Mouse (Mus musculus) hindbrain, embryonic 15.5 days (tissue): ENCODE data around the gene Acvr1b. TPM values are rescaled to one million over a fixed set of nuclear protein-coding genes. Genes with fewer than 3 reads are reported as not detected.
A peak's percentile ranks its signal among the peaks of the same experiment; 100 is the strongest.

Source experiments
- ATAC-seq: fragments of 200-750 bp; cut with Nextera tagmentation; 2 replicates; pipeline ENCODE4 v1.8.0; 2017; ENCODE audit warnings: low read depth, moderate number of reproducible peaks, moderate TSS enrichment; ENCODE audit not compliant: low FRiP score
- H3K27ac ChIP-seq: fragments of 300-500 bp; sonication (generic); replicated peaks from 2 replicates; pipeline ENCODE4 v1.5.1; 2015; ENCODE audit warnings: mild to moderate bottlenecking, inconsistent platforms
- H3K27me3 ChIP-seq: fragments of 300-500 bp; sonication (generic); 2 replicates; pipeline ENCODE4 v1.6.1; 2015; ENCODE audit warnings: control low read depth, inconsistent platforms
- H3K36me3 ChIP-seq: fragments of 300-500 bp; sonication (generic); 2 replicates; pipeline ENCODE4 v1.6.1; 2015; ENCODE audit warnings: control low read depth, inconsistent platforms
- H3K4me1 ChIP-seq: fragments of 300-500 bp; sonication (generic); replicated peaks from 2 replicates; pipeline ENCODE4 v1.6.1; 2015; ENCODE audit warnings: control low read depth, inconsistent platforms
- H3K4me2 ChIP-seq: fragments of 300-500 bp; sonication (generic); 2 replicates; pipeline ENCODE4 v1.6.1; 2015; ENCODE audit warnings: moderate library complexity, mild to moderate bottlenecking, inconsistent platforms
- H3K4me3 ChIP-seq: fragments of 300-500 bp; sonication (generic); 2 replicates; pipeline ENCODE4 v1.5.1; 2015; ENCODE audit warnings: mild to moderate bottlenecking, inconsistent platforms
- H3K9ac ChIP-seq: fragments of 300-500 bp; sonication (generic); 2 replicates; pipeline ENCODE4 v1.6.1; 2015; ENCODE audit warnings: inconsistent platforms
- H3K9me3 ChIP-seq: fragments of 300-500 bp; sonication (generic); 2 replicates; pipeline ENCODE4 v1.6.1; 2016; ENCODE audit warnings: control low read depth, inconsistent platforms
- WGBS: fragments of 180-500 bp; shearing (Covaris S2); methylation state at CpG from one replicate; pipeline ENCODE4 v1.1.7; 2015; 5-methylcytosine and 5-hydroxymethylcytosine counted together
- polyA plus RNA-seq: library from polyadenylated mRNA; unstranded; fragments of >200 nt; fragmentation: Nextera tagmentation; extraction: Ambion mirVana; gene quantifications from 2 replicates; pipeline ENCODE4 v1.2.1, GENCODE M21; 2015

The Acvr1b gene
- polyA plus RNA-seq, 1 experiment from 2014 or later = 24.1 TPM

DNA sequence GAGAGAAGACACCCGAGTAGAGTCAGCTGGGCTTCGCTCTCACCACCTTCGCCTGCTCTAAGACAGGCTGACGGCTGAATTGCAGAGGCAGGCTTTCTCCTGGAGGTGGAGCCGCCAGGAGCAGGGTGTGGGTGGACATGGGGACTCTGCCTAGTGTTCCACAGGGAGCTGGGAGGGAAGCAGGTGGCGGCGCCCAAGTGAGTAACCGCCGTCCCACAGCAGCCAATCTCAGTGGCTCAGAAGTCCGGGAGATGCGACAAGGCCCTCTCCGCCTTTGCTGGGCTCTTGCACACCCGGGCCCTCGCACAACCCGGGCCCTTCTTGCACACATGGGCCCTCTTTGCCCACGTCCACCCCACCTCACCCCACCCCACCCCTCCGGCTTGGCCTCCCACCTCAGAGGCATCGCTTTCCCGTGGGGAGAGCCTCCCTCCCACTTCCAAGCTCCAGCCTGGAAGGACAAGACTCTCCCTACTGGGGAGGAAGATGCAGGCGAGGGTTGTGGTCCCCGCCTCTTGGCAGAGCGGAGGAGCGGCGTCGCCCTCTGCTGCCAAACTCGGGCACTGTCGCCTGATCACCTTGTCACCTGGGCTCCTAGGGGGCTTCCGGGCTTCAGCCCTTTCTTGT is 65.1 kb downstream of the Acvr1b start:
- 9% methylated on average over 28 of the region's 28 CpGs for WGBS
- H3K27me3 ChIP-seq = no peaks in the 10 kb centered on the region
- peak overlapping the region; percentile 65 for H3K4me2 ChIP-seq
- peaks cover 23% of the 10 kb centered on the region for H3K4me1 ChIP-seq
- ATAC-seq = peak; percentile 47
- H3K36me3 ChIP-seq = no peaks in the 10 kb centered on the region
- H3K9me3 ChIP-seq = no peaks in the 10 kb centered on the region
- H3K9ac ChIP-seq = no peak overlapping the region; the same call in 1 of the 2 replicates
- no peak overlapping the region for H3K27ac ChIP-seq
- H3K4me3 ChIP-seq = peak overlapping the region; percentile 27

DNA sequence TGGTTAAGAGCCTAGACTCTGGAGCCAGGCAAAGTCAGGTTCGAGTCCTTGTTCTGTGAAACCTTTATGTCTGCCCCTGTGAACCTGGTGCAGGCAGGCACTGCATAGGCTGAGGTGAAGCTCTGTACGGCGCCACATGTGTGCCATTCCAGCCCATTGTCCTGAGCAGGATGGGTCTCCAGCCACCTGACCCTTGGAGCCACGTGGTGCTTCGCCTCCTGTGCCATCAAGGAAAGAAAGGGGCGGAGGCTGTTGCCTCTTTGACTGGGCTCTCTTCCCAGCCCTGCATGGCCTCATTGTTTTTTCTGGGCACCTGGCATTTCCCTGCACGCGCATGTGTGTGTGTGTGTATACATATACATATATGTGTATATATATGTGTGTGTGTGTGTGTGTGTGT is 66.0 kb downstream of the Acvr1b start:
- WGBS = 60% methylated on average over 8 of the region's 8 CpGs
- Histone ChIP-seq H3K27ac (no peak overlapping the region), H3K4me1 (peaks cover 23% of the 10 kb centered on the region), H3K27me3 (no peaks in the 10 kb centered on the region), H3K36me3 (no peaks in the 10 kb centered on the region), H3K4me3 (no peak overlapping the region), H3K9ac (no peak overlapping the region), H3K9me3 (no peaks in the 10 kb centered on the region), H3K4me2 (no peak overlapping the region)
- ATAC-seq = no peak

DNA sequence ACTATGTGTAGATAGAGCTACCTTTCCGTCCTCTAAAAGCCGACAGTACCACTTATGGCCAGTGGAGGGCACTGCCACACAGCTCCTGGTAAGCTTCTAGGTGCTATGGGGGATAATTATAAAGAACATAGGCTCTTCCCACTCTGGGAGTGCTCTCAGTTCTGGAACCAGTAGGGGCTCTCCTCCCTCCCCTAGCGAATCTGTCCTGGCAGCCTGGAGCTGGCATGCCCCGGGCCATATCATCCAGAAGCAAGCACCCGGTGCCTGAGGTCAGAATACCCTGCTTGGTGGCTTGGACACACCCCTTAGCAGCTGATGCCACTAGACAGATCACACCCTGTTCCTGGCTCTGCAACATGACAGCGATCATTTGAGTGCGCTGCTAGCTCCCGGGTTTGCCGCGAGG is 66.9 kb downstream of the Acvr1b start:
- H3K4me3 ChIP-seq = peak overlapping the region; percentile 10; the same call in 1 of the 2 replicates

DNA sequence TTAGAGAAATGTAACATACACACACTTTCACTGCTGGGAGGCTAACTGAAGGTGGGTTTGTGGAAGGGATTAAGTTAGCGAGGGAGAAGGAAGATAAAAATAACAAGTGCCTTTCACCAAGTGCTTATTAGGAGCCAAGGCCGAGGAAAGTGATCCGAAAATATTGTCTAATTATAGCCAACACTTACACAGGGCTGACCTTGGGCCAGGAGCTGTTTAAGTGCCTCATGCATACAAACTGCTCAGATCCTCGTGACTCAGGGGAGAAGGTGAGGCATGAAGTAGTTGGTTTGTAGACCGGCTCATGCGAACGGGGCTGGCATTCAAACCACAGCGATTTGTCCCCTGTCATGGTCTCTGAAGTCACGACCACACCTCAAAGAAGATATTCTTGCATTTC is 67.4 kb downstream of the Acvr1b start:
- no peaks in the 10 kb centered on the region for H3K9me3 ChIP-seq
- no peak for ATAC-seq
- H3K4me1 ChIP-seq = peaks cover 22% of the 10 kb centered on the region
- peak overlapping the region; percentile 50 for H3K4me2 ChIP-seq
- no peaks in the 10 kb centered on the region for H3K36me3 ChIP-seq
- no peaks in the 10 kb centered on the region for H3K27me3 ChIP-seq
- H3K27ac ChIP-seq = no peak overlapping the region
- H3K9ac ChIP-seq = peak overlapping the region; percentile 20; the same call in 1 of the 2 replicates
- H3K4me3 ChIP-seq = 0 out of 2 replicates have a peak overlapping the region, but pooled peaks have one; percentile 10
- WGBS = 74% methylated on average over 9 of the region's 9 CpGs

More for the DNA sequence above, 66.9 kb downstream of the Acvr1b start:
- WGBS = 14% methylated on average over 10 of the region's 10 CpGs
- peak; percentile 68 for ATAC-seq
- Histone ChIP-seq H3K4me1 (peaks cover 20% of the 10 kb centered on the region), H3K9ac (peak overlapping the region; percentile 20; the same call in 1 of the 2 replicates), H3K27me3 (no peaks in the 10 kb centered on the region), H3K4me2 (peak overlapping the region; percentile 50), H3K9me3 (no peaks in the 10 kb centered on the region), H3K36me3 (no peaks in the 10 kb centered on the region), H3K27ac (no peak overlapping the region)

DNA sequence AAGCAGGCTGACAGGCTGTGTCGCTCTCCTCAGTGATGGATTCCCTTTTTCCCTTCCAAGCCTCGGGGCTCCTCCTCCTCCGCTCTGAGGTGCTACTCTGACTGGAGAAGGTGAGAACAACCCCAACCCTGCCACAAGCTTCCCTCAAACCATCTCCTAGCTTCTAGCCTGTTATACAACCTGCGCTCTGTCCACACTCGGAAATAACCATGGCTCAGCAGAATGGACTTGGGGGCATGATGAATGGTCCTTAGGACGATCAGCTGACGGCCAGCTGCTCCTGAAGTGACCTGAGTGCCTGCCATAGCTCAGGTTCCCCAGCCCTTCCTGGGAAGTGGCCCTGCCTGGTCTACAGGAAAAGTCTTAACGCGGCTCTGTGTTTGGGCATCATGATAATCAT is 68.0 kb downstream of the Acvr1b start:
- Histone ChIP-seq H3K4me2 (no peak overlapping the region), H3K9me3 (no peaks in the 10 kb centered on the region), H3K36me3 (no peaks in the 10 kb centered on the region), H3K4me3 (no peak overlapping the region), H3K4me1 (peaks cover 25% of the 10 kb centered on the region), H3K27me3 (no peaks in the 10 kb centered on the region), H3K27ac (no peak overlapping the region), H3K9ac (no peak overlapping the region)
- 73% methylated on average over 9 of the region's 9 CpGs for WGBS
- no peak for ATAC-seq

DNA sequence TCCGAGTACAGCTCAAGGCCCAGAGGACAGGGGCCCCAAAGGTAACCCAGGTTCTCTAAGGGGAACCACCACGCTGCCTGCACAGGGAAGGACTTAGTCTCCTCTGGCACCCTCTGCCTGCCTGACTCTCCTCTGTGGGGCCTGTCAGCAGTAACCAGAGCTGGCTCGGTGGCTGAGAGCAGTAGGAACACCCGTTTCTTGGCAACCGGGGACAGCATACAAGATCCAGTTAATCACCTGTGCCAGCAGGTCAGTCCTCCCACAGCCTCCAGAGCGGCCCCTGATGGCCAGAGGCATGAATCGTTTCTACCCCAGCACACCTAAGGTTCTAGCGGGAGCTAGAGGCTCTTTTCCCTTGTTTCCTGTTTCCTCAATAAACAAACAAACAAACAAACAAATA is 68.8 kb downstream of the Acvr1b start:
- H3K4me1 ChIP-seq = peaks cover 31% of the 10 kb centered on the region
- H3K36me3 ChIP-seq = no peaks in the 10 kb centered on the region
- WGBS = 27% methylated on average over 8 of the region's 8 CpGs
- H3K9me3 ChIP-seq = no peaks in the 10 kb centered on the region
- no peak overlapping the region for H3K9ac ChIP-seq
- no peak overlapping the region for H3K4me3 ChIP-seq
- no peaks in the 10 kb centered on the region for H3K27me3 ChIP-seq
- H3K27ac ChIP-seq = no peak overlapping the region
- no peak overlapping the region for H3K4me2 ChIP-seq
- no peak for ATAC-seq

DNA sequence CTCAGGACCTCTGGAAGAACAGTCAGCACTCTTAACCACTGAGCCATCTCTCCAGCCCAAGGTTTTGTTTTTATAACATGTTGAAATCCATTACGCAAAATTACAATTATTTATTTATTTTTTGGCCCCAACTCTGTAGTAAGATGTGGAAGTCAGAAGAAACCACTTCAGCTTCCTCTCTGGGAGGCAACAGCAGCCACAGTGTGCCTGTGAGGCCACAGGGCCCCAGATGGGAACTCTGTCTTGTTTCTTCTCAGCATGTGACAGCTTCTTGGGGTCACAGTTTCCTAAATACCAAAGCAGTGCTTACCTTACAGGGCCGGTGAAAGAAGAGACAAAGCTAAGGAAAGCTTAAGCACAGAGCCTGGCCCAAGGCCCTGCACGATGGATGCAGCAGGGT is 70.1 kb downstream of the Acvr1b start:
- Histone ChIP-seq H3K4me1 (peaks cover 25% of the 10 kb centered on the region), H3K9me3 (no peaks in the 10 kb centered on the region), H3K27me3 (no peaks in the 10 kb centered on the region), H3K36me3 (no peaks in the 10 kb centered on the region), H3K9ac (no peak overlapping the region), H3K27ac (no peak overlapping the region), H3K4me2 (no peak overlapping the region), H3K4me3 (no peak overlapping the region)
- WGBS = 65% methylated on average over 3 of the region's 3 CpGs
- ATAC-seq = no peak

DNA sequence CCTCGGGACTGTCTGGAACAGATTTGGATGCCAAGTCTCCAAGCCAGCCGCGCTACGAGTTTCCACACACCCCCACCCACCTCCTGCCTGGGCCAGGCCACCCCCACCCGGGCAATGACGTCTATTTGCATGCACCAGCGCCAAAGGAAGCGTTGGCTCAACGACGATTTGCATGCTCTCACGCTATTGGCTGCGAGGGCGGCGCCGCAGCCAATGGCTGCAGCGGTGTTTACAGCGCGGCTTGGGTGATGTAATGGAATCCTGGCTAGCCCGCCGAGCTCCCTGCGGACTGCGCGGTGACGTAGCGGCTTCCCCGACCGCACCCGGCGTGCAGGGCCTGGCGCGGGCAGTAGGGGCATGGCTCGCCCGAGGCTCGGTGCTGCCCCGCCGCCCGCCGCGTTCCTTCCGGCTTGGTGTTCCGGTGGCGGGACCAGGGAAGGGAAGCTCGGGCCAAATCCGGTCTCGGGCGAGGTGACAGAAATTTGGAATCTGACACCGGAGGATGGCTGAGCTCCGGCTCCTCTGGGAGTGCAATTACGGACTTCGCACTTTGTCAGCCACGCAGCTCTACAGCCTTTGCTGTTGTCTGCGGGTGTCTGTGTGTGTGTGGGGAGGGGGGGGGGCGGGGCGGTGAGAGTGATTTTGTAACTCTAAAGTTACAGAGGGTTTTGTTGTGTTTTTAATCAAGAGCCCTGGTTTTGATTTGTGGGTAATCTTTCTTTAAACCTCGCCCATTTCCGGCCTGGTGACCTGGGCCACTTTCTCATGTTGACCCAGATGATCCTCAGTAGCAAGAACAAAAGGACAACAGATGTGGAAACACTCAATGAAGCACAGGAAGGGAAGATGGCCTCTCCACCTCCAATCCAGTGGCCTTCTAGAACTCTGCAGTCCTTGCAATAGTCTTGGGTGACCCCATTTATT is 72.6 kb downstream of the Acvr1b start:
- H3K9ac ChIP-seq = peak overlapping the region; percentile 64
- H3K9me3 ChIP-seq = no peaks in the 10 kb centered on the region
- peak overlapping the region; percentile 85 for H3K27ac ChIP-seq
- H3K4me3 ChIP-seq = peak overlapping the region; percentile 53
- H3K4me2 ChIP-seq = peak overlapping the region; percentile 80
- H3K27me3 ChIP-seq = no peaks in the 10 kb centered on the region
- WGBS = 1% methylated on average over 54 of the region's 56 CpGs
- peaks cover 15% of the 10 kb centered on the region for H3K4me1 ChIP-seq
- no peaks in the 10 kb centered on the region for H3K36me3 ChIP-seq
- ATAC-seq = peak; percentile 99

DNA sequence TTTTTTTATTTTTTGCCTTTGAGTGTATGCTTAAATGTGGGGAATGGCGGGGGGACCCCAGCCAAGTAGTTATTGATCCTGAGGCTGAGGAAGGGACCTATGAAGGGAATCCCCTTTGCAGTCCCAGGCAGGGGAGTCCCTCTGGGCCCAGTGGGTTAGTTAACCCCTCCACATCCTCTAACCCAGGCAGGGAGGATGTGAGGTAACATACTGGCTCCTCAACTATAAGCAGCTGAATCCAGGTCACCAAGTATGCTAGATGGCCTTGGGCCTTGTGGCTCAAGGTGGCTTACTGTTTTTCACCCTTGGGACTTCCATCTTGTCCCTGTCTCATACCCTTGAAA is 73.3 kb downstream of the Acvr1b start:
- WGBS = 93% methylated on average over 1 of the region's 1 CpGs
- no peak for ATAC-seq
- Histone ChIP-seq H3K27ac (0 out of 2 replicates have a peak overlapping the region, but pooled peaks have one; percentile 85), H3K4me1 (peaks cover 15% of the 10 kb centered on the region), H3K27me3 (no peaks in the 10 kb centered on the region), H3K4me2 (peak overlapping the region; percentile 80), H3K4me3 (peak overlapping the region; percentile 53), H3K9me3 (no peaks in the 10 kb centered on the region), H3K9ac (peak overlapping the region; percentile 64; the same call in 1 of the 2 replicates), H3K36me3 (no peaks in the 10 kb centered on the region)

DNA sequence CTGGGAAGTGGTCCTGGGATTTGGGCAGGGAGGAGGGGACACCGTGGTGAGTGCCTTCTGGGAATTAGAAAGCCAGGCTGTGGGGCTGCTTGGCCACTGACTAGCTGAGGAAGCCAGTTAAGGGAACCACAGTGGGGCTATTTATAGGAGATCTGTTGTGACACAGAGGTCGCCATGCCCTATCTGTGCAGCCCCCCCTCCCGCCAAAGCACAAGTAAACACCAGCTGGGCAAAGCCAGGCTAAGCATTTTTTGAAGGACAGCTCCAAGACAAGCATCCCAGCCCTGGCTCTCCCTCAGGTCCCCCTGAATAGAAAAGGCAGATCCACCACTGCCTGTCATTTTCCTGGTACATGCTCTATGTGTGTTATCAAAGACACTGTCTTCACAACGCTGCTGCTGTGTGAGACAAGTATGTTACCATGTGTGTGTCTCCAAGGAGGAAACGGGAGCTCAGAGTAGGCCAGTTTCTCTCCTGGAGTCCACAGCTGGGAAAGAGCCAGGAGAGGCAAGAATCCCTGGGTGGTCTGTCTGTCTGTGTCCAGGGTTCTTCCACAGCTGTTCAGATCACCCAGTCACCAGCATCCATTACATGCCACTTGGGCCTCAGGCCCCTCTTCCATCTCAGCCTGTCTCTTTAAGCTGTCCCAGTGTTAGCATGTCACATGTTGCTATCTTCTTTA is 74.3 kb downstream of the Acvr1b start:
- peaks cover 15% of the 10 kb centered on the region for H3K4me1 ChIP-seq
- no peaks in the 10 kb centered on the region for H3K36me3 ChIP-seq
- H3K4me2 ChIP-seq = no peak overlapping the region
- 61% methylated on average over 5 of the region's 5 CpGs for WGBS
- no peak overlapping the region for H3K27ac ChIP-seq
- H3K9ac ChIP-seq = no peak overlapping the region
- no peak overlapping the region for H3K4me3 ChIP-seq
- no peak for ATAC-seq
- no peaks in the 10 kb centered on the region for H3K27me3 ChIP-seq
- no peaks in the 10 kb centered on the region for H3K9me3 ChIP-seq

DNA sequence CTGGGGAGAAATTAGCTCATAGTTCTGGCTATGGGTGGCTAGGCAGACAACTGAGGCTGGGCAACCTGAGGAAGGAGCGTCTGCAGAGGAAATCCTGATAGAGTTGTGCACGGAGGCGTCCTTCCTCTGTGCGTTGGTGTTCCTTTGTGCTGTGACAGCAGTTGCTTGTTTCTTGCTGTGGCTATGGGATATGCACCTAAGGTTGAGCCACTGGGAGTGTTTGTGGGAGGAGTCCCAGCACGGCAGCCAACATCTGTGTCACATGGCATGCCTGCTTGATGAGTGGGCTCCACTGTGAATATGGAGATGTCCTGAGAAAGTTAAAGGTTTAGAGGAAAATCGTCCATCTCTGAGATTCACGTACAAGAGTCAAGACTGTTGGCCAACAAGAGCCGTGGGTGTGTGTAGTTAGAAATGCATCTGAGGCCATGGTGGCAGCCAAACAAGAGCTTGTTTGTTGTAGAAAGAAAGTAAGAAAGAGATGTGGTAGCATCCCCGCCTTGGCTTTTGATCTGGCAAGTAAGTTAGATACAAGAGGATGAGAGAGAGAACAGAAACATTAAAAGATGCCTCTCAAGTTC is 76.4 kb downstream of the Acvr1b start:
- no peak overlapping the region for H3K27ac ChIP-seq
- peaks cover 27% of the 10 kb centered on the region for H3K4me1 ChIP-seq
- no peak overlapping the region for H3K4me3 ChIP-seq
- no peak overlapping the region for H3K9ac ChIP-seq
- H3K36me3 ChIP-seq = no peaks in the 10 kb centered on the region
- no peaks in the 10 kb centered on the region for H3K27me3 ChIP-seq
- 82% methylated on average over 9 of the region's 9 CpGs for WGBS
- H3K4me2 ChIP-seq = no peak overlapping the region
- no peaks in the 10 kb centered on the region for H3K9me3 ChIP-seq
- ATAC-seq = no peak
